Mouse (Mus musculus) liver, embryonic 11.5 days (tissue): ENCODE measurements around the gene Dlg2. TPM values are rescaled to one million over a fixed set of nuclear protein-coding genes. Genes with fewer than 3 reads are reported as not detected.
A peak's percentile ranks its signal among the peaks of the same experiment; 100 is the strongest.

ENCODE experiments used
- ATAC-seq: fragments of 200-750 bp; cut with Nextera tagmentation; replicated peaks from 2 replicates; pipeline ENCODE4 v1.8.0; 2017; ENCODE audit warnings: moderate number of reproducible peaks, mild to moderate bottlenecking, moderate TSS enrichment, moderate library complexity; ENCODE audit not compliant: low FRiP score
- DNase-seq: peaks from one replicate; pipeline ENCODE4 v3.0.0-alpha.2; 2017; ENCODE audit warnings: low spot score
- H3K27ac ChIP-seq: fragments of 300-500 bp; sonication (generic); 2 replicates; pipeline ENCODE4 v1.5.1; 2014; ENCODE audit warnings: mild to moderate bottlenecking, low read depth, low read length, control low read depth
- H3K27me3 ChIP-seq: fragments of 300-500 bp; sonication (generic); replicated peaks from 2 replicates; pipeline ENCODE4 v1.6.1; 2014; ENCODE audit warnings: low read length, mixed read lengths; ENCODE audit not compliant: control insufficient read depth, insufficient read depth
- H3K36me3 ChIP-seq: fragments of 300-500 bp; sonication (generic); 2 replicates; pipeline ENCODE4 v1.6.1; 2014; ENCODE audit warnings: mild to moderate bottlenecking, low read length, moderate library complexity, mixed read lengths; ENCODE audit not compliant: control insufficient read depth, insufficient read depth
- H3K4me1 ChIP-seq: fragments of 300-500 bp; sonication (generic); replicated peaks from 2 replicates; pipeline ENCODE4 v1.6.1; 2014; ENCODE audit warnings: low read length, mixed read lengths; ENCODE audit not compliant: control insufficient read depth, insufficient read depth
- H3K4me2 ChIP-seq: fragments of 300-500 bp; sonication (generic); 2 replicates; pipeline ENCODE4 v1.6.1; 2014; ENCODE audit warnings: mild to moderate bottlenecking, control low read depth, moderate library complexity
- H3K4me3 ChIP-seq: fragments of 300-500 bp; sonication (generic); 2 replicates; pipeline ENCODE4 v1.5.1; 2014; ENCODE audit warnings: low read depth, low read length, control low read depth
- H3K9ac ChIP-seq: fragments of 300-500 bp; sonication (generic); 2 replicates; pipeline ENCODE4 v1.6.1; 2014; ENCODE audit warnings: low read depth, low read length, control low read depth
- H3K9me3 ChIP-seq: fragments of 300-500 bp; sonication (generic); 2 replicates; pipeline ENCODE4 v1.6.1; 2016; ENCODE audit warnings: low read length, inconsistent platforms, mixed read lengths; ENCODE audit not compliant: control insufficient read depth
- WGBS: fragments of 180-500 bp; shearing (Covaris S2); extraction: QIAGEN DNeasy Blood & Tissue Kit; methylation state at CpG from one replicate; pipeline ENCODE4 v1.1.7; 2014; 5-methylcytosine and 5-hydroxymethylcytosine counted together
- polyA plus RNA-seq: library from polyadenylated mRNA; unstranded; fragments of >200 nt; fragmentation: Nextera tagmentation; extraction: Ambion mirVana; gene quantifications from 2 replicates; pipeline ENCODE4 v1.2.1, GENCODE M21; 2014

Gene Dlg2
- polyA plus RNA-seq, 1 experiment from 2014 or later: 0.96 TPM

GRCm38 (mm10) chr7:91525859-91526258 lies 1049.4 kb downstream of the Dlg2 start:
- Histone ChIP-seq H3K36me3 (no peaks in the 10 kb centered on the region), H3K27ac (no peak overlapping the region), H3K4me1 (no peaks in the 10 kb centered on the region), H3K4me2 (no peak overlapping the region), H3K4me3 (no peak overlapping the region), H3K9ac (no peak overlapping the region), H3K27me3 (no peaks in the 10 kb centered on the region), H3K9me3 (no peaks in the 10 kb centered on the region)
- ATAC-seq: no peak
- no peak for DNase-seq
- 92% methylated on average over 1 of the region's 1 CpGs for WGBS

- H3K4me2 ChIP-seq: peak overlapping the region; percentile 55
- peak; percentile 39 for ATAC-seq
- no peak overlapping the region for H3K27ac ChIP-seq
- H3K9ac ChIP-seq: no peak overlapping the region
- WGBS: 3% methylated on average over 29 of the region's 29 CpGs
- no peaks in the 10 kb centered on the region for H3K36me3 ChIP-seq
- H3K4me1 ChIP-seq: no peaks in the 10 kb centered on the region
- peak; percentile 42 for DNase-seq
- H3K4me3 ChIP-seq: peak overlapping the region; percentile 16
- H3K27me3 ChIP-seq: no peaks in the 10 kb centered on the region
- no peaks in the 10 kb centered on the region for H3K9me3 ChIP-seq
These were observed 1066.3 kb downstream of the Dlg2 start for GRCm38 (mm10) chr7:91542597-91543285.

- H3K4me3 ChIP-seq: peak overlapping the region; percentile 16
- H3K9me3 ChIP-seq: no peaks in the 10 kb centered on the region
- H3K9ac ChIP-seq: no peak overlapping the region
These were observed 1066.8 kb downstream of the Dlg2 start for GRCm38 (mm10) chr7:91543286-91543650.

GRCm38 (mm10) chr7:91544600-91544999 lies 1068.1 kb downstream of the Dlg2 start:
- ATAC-seq: peak; percentile 38; the same call in 1 of the 2 replicates
- DNase-seq: no peak

More at GRCm38 (mm10) chr7:91543286-91543650, 1066.8 kb downstream of the Dlg2 start:
- no peak for DNase-seq
- 40% methylated on average over 4 of the region's 4 CpGs for WGBS
- Histone ChIP-seq H3K4me1 (no peaks in the 10 kb centered on the region), H3K36me3 (no peaks in the 10 kb centered on the region), H3K27me3 (no peaks in the 10 kb centered on the region), H3K27ac (no peak overlapping the region), H3K4me2 (peak overlapping the region; percentile 55)
- no peak for ATAC-seq

GRCm38 (mm10) chr7:91548796-91549195 lies 1072.3 kb downstream of the Dlg2 start:
- 59% methylated on average over 1 of the region's 1 CpGs for WGBS
- no peaks in the 10 kb centered on the region for H3K4me1 ChIP-seq
- H3K27me3 ChIP-seq: no peaks in the 10 kb centered on the region
- no peaks in the 10 kb centered on the region for H3K9me3 ChIP-seq
- H3K27ac ChIP-seq: no peak overlapping the region
- no peak for DNase-seq
- ATAC-seq: peak; percentile 51; the same call in 1 of the 2 replicates
- no peak overlapping the region for H3K9ac ChIP-seq
- no peak overlapping the region for H3K4me2 ChIP-seq
- H3K4me3 ChIP-seq: no peak overlapping the region
- H3K36me3 ChIP-seq: no peaks in the 10 kb centered on the region

More at GRCm38 (mm10) chr7:91544600-91544999, 1068.1 kb downstream of the Dlg2 start:
- no peak overlapping the region for H3K4me2 ChIP-seq
- no peaks in the 10 kb centered on the region for H3K4me1 ChIP-seq
- no peak overlapping the region for H3K4me3 ChIP-seq
- no peak overlapping the region for H3K9ac ChIP-seq
- no peaks in the 10 kb centered on the region for H3K36me3 ChIP-seq
- 40% methylated on average over 3 of the region's 3 CpGs for WGBS
- no peaks in the 10 kb centered on the region for H3K27me3 ChIP-seq
- no peak overlapping the region for H3K27ac ChIP-seq
- H3K9me3 ChIP-seq: no peaks in the 10 kb centered on the region

- H3K4me1 ChIP-seq: no peaks in the 10 kb centered on the region
- no peak overlapping the region for H3K4me3 ChIP-seq
- no peaks in the 10 kb centered on the region for H3K36me3 ChIP-seq
- ATAC-seq (no peak), DNase-seq (no peak)
- H3K27ac ChIP-seq: no peak overlapping the region
- H3K4me2 ChIP-seq: no peak overlapping the region
- H3K9me3 ChIP-seq: no peaks in the 10 kb centered on the region
- H3K9ac ChIP-seq: no peak overlapping the region
- no peaks in the 10 kb centered on the region for H3K27me3 ChIP-seq
These were observed 1081.1 kb downstream of the Dlg2 start for GRCm38 (mm10) chr7:91557582-91557981.

GRCm38 (mm10) chr7:91567423-91567822 lies 1091.0 kb downstream of the Dlg2 start:
- Histone ChIP-seq H3K27me3 (no peaks in the 10 kb centered on the region), H3K4me2 (no peak overlapping the region), H3K9ac (no peak overlapping the region), H3K4me3 (no peak overlapping the region), H3K27ac (no peak overlapping the region), H3K9me3 (no peaks in the 10 kb centered on the region), H3K36me3 (no peaks in the 10 kb centered on the region), H3K4me1 (no peaks in the 10 kb centered on the region)
- ATAC-seq (no peak), DNase-seq (no peak)

- ATAC-seq: no peak
- Histone ChIP-seq H3K4me2 (no peak overlapping the region), H3K27me3 (no peaks in the 10 kb centered on the region), H3K9me3 (no peaks in the 10 kb centered on the region), H3K4me3 (no peak overlapping the region), H3K27ac (no peak overlapping the region), H3K4me1 (no peaks in the 10 kb centered on the region), H3K36me3 (no peaks in the 10 kb centered on the region), H3K9ac (no peak overlapping the region)
- DNase-seq: no peak
- WGBS: 87% methylated on average over 2 of the region's 2 CpGs
These were observed 1094.5 kb downstream of the Dlg2 start for GRCm38 (mm10) chr7:91570969-91571368.

GRCm38 (mm10) chr7:91572666-91573065 lies 1096.2 kb downstream of the Dlg2 start:
- 51% methylated on average over 2 of the region's 2 CpGs for WGBS
- H3K4me3 ChIP-seq: no peak overlapping the region

More at GRCm38 (mm10) chr7:91572666-91573065, 1096.2 kb downstream of the Dlg2 start:
- H3K9ac ChIP-seq: no peak overlapping the region
- H3K4me1 ChIP-seq: no peaks in the 10 kb centered on the region
- H3K4me2 ChIP-seq: no peak overlapping the region
- H3K27ac ChIP-seq: no peak overlapping the region
- ATAC-seq: no peak
- no peak for DNase-seq
- H3K9me3 ChIP-seq: no peaks in the 10 kb centered on the region
- H3K27me3 ChIP-seq: no peaks in the 10 kb centered on the region
- no peaks in the 10 kb centered on the region for H3K36me3 ChIP-seq
